Mouse (Mus musculus) heart, adult 2 months (tissue): ENCODE results near the gene Pecam1.

Experiments used
- CTCF ChIP-seq: fragments of 200-600 bp; IDR thresholded peaks from 2 replicates; pipeline ENCODE4 v1.8.1; 2022; ENCODE audit warnings: antibody characterized with exemption, mild to moderate bottlenecking, moderate library complexity
- EP300 ChIP-seq: fragments of 200-500 bp; IDR thresholded peaks from 2 replicates; pipeline ENCODE4 v1.6.1; 2011; ENCODE audit warnings: low read depth, low read length, control low read depth; ENCODE audit not compliant: insufficient read depth
- POLR2A ChIP-seq: fragments of 200-500 bp; IDR thresholded peaks from 2 replicates; pipeline ENCODE4 v1.6.1; 2011; ENCODE audit warnings: mild to moderate bottlenecking, low read depth, low read length, control low read depth; ENCODE audit not compliant: insufficient read depth

- TF ChIP-seq CTCF (no peak), EP300 (no peak), POLR2A (no peak)
These were observed 52.1 kb downstream of the Pecam1 start for GRCm38 (mm10) chr11:106698289-106698688.
